Mouse (Mus musculus): Measurements from ENCODE around the gene Nemp1. TPM values are rescaled to one million over a fixed set of nuclear protein-coding genes. Genes with fewer than 3 reads are reported as not detected.
"Not testable (repeated sequence)": the region's sequence is repeated elsewhere in the genome, so short reads cannot be mapped to it uniquely, and the experiment has no call there.

The Nemp1 gene
- total RNA-seq, 4 experiments from 2014 or later: 5.8 to 8.1 (median 7.6) TPM

DNA sequence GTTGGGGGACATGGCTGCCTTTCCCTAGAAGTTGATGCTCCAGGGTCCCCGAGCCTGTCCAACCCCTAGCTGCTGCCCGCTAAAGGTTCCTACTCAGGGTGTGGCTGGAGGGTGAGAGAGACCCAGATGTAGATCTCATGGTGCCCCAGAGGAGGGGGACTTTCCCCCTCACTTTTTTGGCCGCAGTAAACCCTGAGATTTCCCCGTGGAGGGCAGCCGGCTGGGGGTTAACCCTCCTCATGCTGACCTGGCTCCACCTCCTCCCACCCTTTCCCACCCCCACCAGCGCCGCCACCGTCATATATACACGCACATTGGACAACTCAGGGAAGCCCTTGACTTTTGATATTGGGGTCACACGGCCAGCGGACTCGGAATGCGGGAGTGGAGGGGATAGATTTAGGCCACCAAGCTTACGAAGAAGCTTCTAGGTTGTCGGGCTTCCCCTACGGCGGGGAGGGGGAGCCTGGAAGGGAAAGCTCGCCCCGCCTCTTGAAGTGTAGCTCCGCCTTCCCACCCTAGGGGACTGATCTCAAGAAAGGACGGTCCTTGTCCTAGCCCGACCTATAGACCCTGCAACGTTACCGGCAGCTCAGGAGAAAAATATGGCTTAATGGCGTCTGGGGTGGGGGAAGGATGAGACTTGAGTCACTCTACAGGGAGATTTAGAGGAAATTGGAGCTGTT, 23.0 kb upstream of the Nemp1 start:
- DNase-seq (ENCODE audit: low spot score in 2 of 2): no peak

DNA sequence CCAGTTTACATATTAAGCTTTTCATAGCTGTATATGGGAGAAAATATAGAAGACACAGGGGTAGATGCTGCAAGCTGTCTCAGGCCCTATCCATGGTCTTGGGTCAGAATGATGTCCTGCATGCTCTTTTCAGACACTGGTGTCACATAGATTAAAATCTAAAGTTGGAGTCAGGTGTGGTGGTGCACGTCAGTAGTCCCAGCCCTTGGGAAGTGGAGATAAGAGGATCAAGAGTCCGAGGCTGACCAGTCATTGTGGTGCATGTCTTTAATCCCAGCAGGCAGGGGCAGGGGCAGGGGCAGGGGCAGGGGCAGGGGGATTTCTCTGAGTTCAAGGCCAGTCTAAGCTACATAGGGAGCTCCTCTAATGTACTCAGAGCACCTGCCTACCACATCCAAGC, 20.9 kb upstream of the Nemp1 start:
- DNase-seq (ENCODE audit: low spot score in 2 of 2): no peak

DNA sequence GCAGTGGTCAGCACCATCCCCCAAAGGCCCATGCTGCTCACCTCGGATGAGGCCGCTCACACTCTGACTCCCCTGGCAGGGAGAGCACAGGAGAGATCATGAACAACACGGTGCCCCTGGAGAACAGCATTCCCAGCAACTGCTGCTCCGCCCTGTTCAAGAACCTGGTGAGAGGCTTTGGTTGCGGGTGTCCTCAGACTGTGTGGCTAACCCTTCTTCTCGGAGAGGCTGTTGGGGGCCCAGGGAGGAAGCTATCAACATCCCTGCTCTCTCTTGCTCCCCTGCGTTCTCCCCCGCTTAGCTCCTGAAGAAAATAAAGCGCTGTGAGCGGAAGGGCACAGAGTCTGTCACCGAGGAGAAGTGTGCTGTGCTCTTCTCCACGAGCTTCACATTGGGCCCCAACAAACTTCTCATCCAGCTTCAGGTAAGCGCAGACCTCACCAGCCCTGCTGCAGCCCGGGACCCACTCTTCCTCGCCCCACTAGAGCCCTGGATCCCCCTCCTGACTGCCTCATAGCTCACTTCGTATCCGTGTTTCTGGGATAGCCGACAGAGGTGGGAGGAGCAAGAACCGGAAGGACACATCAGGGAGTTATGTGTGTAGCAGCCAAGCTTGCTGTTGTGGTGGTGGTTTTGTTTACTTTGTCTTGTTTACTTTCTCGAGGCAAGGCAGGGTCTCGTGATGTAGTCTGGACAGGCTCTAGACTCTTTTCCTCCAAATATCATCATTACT, 13.6 kb upstream of the Nemp1 start:
- no peak for DNase-seq (ENCODE audit: low spot score in 2 of 2)

GRCm38 (mm10) chr10:127654970-127655579, 11.6 kb upstream of the Nemp1 start:
- DNase-seq (ENCODE audit: low spot score in 2 of 2): no peak

DNA sequence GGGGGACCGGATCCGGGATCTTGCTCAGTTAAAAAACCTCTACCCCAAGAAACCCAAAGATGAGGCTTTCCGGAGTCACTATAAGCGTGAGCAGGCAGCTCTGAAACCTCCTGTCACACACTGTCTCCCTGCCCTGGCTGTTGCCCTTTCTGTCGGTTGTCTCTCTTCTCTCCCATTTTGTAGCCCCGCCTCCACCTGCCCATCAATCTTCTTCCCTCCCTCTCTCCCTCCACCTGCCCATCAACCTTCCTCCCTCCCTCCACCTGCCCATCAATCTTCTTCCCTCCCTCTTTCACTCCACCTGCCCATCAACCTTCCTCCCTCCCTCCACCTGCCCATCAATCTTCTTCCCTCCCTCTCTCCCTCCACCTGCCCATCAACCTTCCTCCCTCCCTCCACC, 9.1 kb upstream of the Nemp1 start:
- not testable (repeated sequence) for DNase-seq (ENCODE audit: low spot score in 2 of 2)

GRCm38 (mm10) chr10:127658076-127658475, 8.6 kb upstream of the Nemp1 start:
- no peak for DNase-seq (ENCODE audit: low spot score in 2 of 2)

DNA sequence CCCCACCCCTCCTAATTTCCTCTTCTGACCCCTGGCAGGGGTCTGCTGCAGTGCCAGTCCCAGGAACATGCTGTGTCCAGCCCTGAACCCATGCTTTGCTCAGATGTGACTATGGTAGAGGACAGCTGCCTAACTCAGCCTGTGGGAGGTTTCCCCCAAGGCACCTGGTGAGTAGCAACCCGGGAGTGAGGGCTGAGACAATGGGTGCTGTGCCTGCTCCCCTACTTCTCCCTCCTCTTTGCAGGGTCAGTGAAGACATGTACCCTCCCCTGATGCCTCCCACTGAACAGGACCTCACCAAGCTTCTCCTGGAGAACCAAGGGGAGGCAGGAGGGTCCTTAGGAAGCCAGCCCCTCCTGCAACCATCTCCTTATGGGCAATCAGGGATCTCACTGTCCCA, 7.2 kb upstream of the Nemp1 start:
- no peak for DNase-seq (ENCODE audit: low spot score in 2 of 2)

- DNase-seq (ENCODE audit: low spot score in 2 of 2): no peak
These were observed 5.3 kb upstream of the Nemp1 start for GRCm38 (mm10) chr10:127661291-127661914.

DNA sequence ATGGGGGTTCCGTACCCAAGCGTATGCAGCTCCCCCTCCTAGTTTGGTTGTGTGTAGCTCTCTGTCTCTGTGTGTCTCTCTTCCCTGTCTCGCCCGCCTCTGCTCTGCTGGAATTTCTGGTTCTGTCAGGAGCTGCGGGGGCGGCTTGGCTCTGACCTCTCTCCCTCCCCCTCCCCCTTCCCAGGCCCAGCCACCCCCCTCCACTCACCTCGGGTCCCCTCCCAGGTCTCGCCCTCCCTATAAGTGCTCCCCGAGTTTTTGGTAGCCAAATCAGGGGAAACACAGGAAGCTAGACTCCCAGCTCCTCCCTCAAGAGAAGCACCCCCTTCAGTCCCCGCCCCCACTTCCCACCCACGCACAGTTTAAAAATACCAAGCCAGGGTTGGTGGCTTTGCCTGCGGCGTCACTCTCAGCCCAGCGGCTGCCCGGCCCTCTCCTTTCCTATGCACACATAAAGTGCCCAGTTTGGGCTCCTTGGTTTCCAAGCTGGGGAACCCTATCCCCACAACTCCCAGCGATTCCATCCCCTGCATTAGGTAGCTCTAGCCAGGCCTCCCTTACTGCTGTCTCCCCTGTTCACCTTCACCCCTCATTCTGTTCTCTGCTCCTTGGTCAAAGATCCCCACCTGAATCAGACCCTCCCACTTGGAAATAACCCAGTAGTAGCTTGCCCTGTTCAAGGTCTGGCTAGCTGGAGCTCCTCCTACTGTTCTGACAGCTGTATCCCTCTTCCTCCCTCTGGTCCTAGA, 4.6 kb upstream of the Nemp1 start:
- DNase-seq (ENCODE audit: low spot score in 2 of 2): no peak

GRCm38 (mm10) chr10:127662666-127663253, 3.9 kb upstream of the Nemp1 start:
- DNase-seq (ENCODE audit: low spot score in 2 of 2): no peak

DNA sequence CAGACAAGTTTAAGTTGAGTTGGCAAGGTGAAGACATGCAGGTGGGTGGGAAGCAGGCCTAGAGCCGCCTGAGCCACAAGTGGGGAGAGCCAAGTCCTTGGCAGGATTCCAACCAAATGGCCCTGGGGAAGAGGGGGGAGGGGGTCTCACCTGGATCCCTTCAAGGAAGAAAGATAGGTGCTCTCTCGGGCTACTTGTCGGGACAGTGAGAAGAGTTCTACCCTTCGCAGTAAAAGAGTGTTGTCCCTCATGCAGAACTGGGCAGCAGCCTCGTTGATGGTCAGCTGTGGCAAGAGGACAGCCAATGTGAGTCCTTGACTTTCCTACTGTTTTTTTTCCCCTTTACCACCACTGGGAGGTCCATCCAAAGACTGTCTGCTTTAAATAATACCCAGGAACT, 3.1 kb upstream of the Nemp1 start:
- no peak for DNase-seq (ENCODE audit: low spot score in 2 of 2)

DNA sequence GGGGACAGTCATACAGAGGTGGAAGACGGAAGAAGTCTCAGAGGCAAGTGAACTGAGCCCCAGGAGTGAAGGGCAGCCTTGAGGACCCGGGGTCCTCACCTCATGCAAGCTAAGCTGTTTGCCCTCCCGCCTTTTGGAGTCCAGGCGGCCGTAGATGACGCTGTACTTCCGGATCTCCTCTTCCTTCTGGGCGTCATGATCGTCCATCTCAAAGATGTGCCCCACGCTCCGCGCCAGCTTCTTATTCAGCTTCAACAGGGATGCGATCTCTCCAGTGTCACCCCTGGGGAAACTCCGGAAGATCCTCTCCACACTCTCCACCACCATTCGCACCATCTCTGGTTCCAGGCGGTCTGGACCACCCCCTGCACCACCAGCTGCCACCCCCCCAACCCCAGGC, 2.5 kb upstream of the Nemp1 start:
- DNase-seq (ENCODE audit: low spot score in 2 of 2): no peak

GRCm38 (mm10) chr10:127664891-127665290, 1.8 kb upstream of the Nemp1 start:
- DNase-seq (ENCODE audit: low spot score in 2 of 2): no peak

- DNase-seq (ENCODE audit: low spot score in 2 of 2): no peak
These were observed 1.1 kb upstream of the Nemp1 start for GRCm38 (mm10) chr10:127665366-127666181.

DNA sequence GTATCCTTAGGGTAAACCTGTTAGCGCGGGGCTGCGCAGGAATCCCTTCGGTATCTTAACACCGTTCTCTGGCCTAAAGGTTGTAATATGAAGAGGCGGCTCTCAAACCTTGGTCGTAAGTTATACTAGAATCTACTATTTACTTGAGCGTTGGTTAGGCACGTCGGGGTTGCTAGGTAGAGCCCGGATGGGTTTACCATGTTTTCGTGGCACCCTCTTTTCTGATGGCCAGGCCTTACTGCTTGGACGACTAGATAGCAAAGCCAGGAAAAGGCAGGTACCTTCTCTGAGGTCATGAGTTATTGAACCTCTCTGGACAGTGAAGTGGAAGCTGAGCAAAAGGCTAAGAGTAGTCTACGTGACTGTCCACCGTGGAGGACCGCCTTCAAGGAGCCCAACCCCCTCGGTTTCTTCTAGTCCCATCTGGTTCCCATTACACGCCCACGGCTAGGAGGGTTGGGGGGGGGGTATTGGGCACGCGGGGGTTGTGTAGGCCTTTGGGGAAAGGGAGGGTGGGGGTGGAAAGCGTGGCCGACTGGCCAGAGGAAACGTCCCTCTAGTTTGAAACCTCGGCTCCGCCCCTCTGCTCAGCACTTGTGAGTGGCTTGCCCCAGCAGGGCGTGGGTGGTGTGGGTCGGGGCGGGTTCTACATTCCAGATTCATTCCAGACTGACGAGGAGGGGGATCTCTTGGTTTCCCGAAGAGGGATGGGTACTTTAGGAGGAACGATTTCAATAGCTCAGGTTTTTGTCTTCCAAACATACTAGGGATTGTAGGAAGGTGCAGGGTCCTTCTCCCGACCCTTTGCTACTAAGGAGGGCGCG, 780 bp downstream of the Nemp1 start:
- DNase-seq (ENCODE audit: low spot score in 2 of 2): peak; percentile 63 to 64

DNA sequence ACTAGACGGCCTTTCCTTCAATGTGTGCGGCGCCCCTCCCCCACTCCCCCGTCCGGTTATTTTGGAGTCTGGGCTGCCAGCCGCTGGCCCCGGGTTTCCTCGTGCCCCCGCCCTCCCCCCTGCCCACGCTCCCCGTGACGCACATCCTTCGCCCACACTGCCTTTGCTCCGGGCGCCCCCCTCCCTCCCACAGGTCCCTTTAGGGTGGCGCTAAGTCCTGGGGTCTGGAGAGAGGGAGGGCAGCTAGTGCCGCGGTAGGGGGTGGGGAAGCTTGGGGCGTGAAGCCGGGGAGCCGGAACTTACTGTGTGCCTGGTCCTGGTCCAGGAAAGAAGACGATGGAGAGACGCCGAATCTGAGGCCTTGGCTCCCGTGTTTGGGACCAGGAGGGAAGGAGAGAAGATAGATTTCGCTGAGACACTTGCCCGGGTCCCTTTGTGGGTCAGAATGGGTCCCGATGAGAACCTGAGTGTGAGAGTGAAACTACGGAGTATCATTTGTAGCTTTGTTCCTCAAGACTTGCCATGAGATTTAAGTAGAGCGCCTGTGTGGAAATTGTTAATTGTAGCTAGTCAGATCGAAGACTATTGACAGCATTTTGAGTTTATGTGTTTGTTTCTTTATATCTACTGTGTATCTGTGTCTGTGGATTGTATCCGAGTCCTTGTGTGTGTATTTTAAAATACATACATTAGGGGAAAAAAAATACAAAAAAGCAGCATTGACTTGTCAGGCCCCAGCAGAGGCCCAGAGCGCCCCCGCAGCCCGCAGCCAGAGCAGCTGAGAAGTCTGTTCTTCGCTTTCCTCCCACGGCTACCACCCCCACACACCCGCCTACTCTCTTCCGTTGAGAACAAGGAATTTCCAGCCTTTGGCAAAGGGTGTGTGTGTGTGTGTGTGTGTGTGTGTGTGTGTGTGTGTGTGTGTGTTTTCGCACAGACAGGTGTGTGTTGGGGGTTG, 1.7 kb downstream of the Nemp1 start, which contains the start of gene Nab2:
Gene Nab2, minus strand, starts transcription at position 476 of the 958 bp plus-strand sequence.
- peak; percentile 63 to 71 for DNase-seq (ENCODE audit: low spot score in 2 of 2)

- peak in 1 of 2 experiments; percentile 56 for DNase-seq (ENCODE audit: low spot score in 2 of 2)
These were observed 2.5 kb downstream of the Nemp1 start for GRCm38 (mm10) chr10:127669170-127669569.

DNA sequence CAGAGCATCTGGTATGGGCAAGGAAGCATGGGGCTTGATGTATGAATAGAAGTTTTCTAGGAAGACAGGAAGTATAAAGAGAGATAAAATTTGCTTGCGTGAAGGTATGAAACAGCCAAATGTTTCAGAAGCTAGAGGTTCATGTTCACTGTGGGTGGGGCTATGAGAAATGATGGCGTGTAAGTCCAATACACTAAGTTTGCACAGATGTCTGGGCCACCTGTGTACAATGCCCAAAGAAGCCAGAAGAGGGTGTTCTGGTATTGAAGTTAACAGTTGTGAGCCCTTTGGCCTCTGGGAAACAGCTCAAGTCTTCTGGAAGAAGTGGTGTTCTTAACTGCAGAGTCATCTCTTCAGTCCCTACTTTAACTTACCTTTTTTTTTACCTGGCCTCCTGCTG, 3.5 kb downstream of the Nemp1 start:
- DNase-seq (ENCODE audit: low spot score in 2 of 2): no peak
